Mouse (Mus musculus): ENCODE measurements around the gene Lca5. TPM values are rescaled to one million over a fixed set of nuclear protein-coding genes. Genes with fewer than 3 reads are reported as not detected.

Gene Lca5
- polyA plus RNA-seq, 1 experiment from 2014 or later: 27.0 TPM

GRCm38 (mm10) chr9:83382775-83383174, 58.2 kb downstream of the Lca5 start:
- H3K27ac ChIP-seq (ENCODE audit: low read depth, low read length): no peak overlapping the region
- H3K9me3 ChIP-seq (ENCODE audit: control insufficient read depth, low read length): no peaks in the 10 kb centered on the region
- H3K4me3 ChIP-seq (ENCODE audit: low read length): no peak overlapping the region
- H3K9ac ChIP-seq (ENCODE audit: low read depth, low read length): no peak overlapping the region
- H3K27me3 ChIP-seq (ENCODE audit: control insufficient read depth, insufficient read depth, low read length): no peaks in the 10 kb centered on the region
- H3K4me1 ChIP-seq (ENCODE audit: control insufficient read depth, insufficient read depth, low read length): no peaks in the 10 kb centered on the region
- no peak overlapping the region for H3K4me2 ChIP-seq (replicated peaks; ENCODE audit: low read depth, low read length)
- WGBS: 57% methylated on average over 3 of the region's 3 CpGs
- no peaks in the 10 kb centered on the region for H3K36me3 ChIP-seq (ENCODE audit: control insufficient read depth, insufficient read depth, low read length)
- no peak for ATAC-seq (ENCODE audit: low FRiP score, low TSS enrichment)

- H3K9ac ChIP-seq (ENCODE audit: low read depth, low read length): no peak overlapping the region
- H3K27ac ChIP-seq (ENCODE audit: low read depth, low read length): no peak overlapping the region
- no peaks in the 10 kb centered on the region for H3K9me3 ChIP-seq (ENCODE audit: control insufficient read depth, low read length)
- H3K27me3 ChIP-seq (ENCODE audit: control insufficient read depth, insufficient read depth, low read length): no peaks in the 10 kb centered on the region
- ATAC-seq (ENCODE audit: low FRiP score, low TSS enrichment): no peak
- H3K36me3 ChIP-seq (ENCODE audit: control insufficient read depth, insufficient read depth, low read length): no peaks in the 10 kb centered on the region
- no peak overlapping the region for H3K4me2 ChIP-seq (replicated peaks; ENCODE audit: low read depth, low read length)
- no peaks in the 10 kb centered on the region for H3K4me1 ChIP-seq (ENCODE audit: control insufficient read depth, insufficient read depth, low read length)
- H3K4me3 ChIP-seq (ENCODE audit: low read length): no peak overlapping the region
These were observed 59.6 kb downstream of the Lca5 start for GRCm38 (mm10) chr9:83381317-83381716.

- Histone ChIP-seq H3K36me3 (ENCODE audit: control insufficient read depth, insufficient read depth, low read length) (no peaks in the 10 kb centered on the region), H3K4me1 (ENCODE audit: control insufficient read depth, insufficient read depth, low read length) (no peaks in the 10 kb centered on the region), H3K9ac (ENCODE audit: low read depth, low read length) (no peak overlapping the region), H3K4me3 (ENCODE audit: low read length) (no peak overlapping the region), H3K9me3 (ENCODE audit: control insufficient read depth, low read length) (no peaks in the 10 kb centered on the region), H3K27me3 (ENCODE audit: control insufficient read depth, insufficient read depth, low read length) (no peaks in the 10 kb centered on the region), H3K27ac (ENCODE audit: low read depth, low read length) (no peak overlapping the region), H3K4me2 (replicated peaks; ENCODE audit: low read depth, low read length) (no peak overlapping the region)
- 83% methylated on average over 10 of the region's 10 CpGs for WGBS
- ATAC-seq (ENCODE audit: low FRiP score, low TSS enrichment): no peak
These were observed 61.3 kb downstream of the Lca5 start for GRCm38 (mm10) chr9:83379661-83380060.

- no peaks in the 10 kb centered on the region for H3K36me3 ChIP-seq (ENCODE audit: control insufficient read depth, insufficient read depth, low read length)
- H3K27ac ChIP-seq (ENCODE audit: low read depth, low read length): no peak overlapping the region
- no peak overlapping the region for H3K4me3 ChIP-seq (ENCODE audit: low read length)
- 80% methylated on average over 2 of the region's 2 CpGs for WGBS
- no peaks in the 10 kb centered on the region for H3K4me1 ChIP-seq (ENCODE audit: control insufficient read depth, insufficient read depth, low read length)
- no peak for ATAC-seq (ENCODE audit: low FRiP score, low TSS enrichment)
- no peaks in the 10 kb centered on the region for H3K27me3 ChIP-seq (ENCODE audit: control insufficient read depth, insufficient read depth, low read length)
- H3K9ac ChIP-seq (ENCODE audit: low read depth, low read length): no peak overlapping the region
- H3K9me3 ChIP-seq (ENCODE audit: control insufficient read depth, low read length): no peaks in the 10 kb centered on the region
- no peak overlapping the region for H3K4me2 ChIP-seq (replicated peaks; ENCODE audit: low read depth, low read length)
These were observed 63.8 kb downstream of the Lca5 start for GRCm38 (mm10) chr9:83377132-83377531.

- 75% methylated on average over 4 of the region's 4 CpGs for WGBS
- no peak for ATAC-seq (ENCODE audit: low FRiP score, low TSS enrichment)
- H3K9ac ChIP-seq (ENCODE audit: low read depth, low read length): no peak overlapping the region
- H3K27ac ChIP-seq (ENCODE audit: low read depth, low read length): no peak overlapping the region
- no peaks in the 10 kb centered on the region for H3K4me1 ChIP-seq (ENCODE audit: control insufficient read depth, insufficient read depth, low read length)
- H3K27me3 ChIP-seq (ENCODE audit: control insufficient read depth, insufficient read depth, low read length): no peaks in the 10 kb centered on the region
- H3K9me3 ChIP-seq (ENCODE audit: control insufficient read depth, low read length): no peaks in the 10 kb centered on the region
- H3K4me2 ChIP-seq (replicated peaks; ENCODE audit: low read depth, low read length): no peak overlapping the region
- H3K36me3 ChIP-seq (ENCODE audit: control insufficient read depth, insufficient read depth, low read length): no peaks in the 10 kb centered on the region
- H3K4me3 ChIP-seq (ENCODE audit: low read length): no peak overlapping the region
These were observed 65.3 kb downstream of the Lca5 start for GRCm38 (mm10) chr9:83375522-83376176.

- no peak overlapping the region for H3K27ac ChIP-seq (ENCODE audit: low read depth, low read length)
- no peak overlapping the region for H3K9ac ChIP-seq (ENCODE audit: low read depth, low read length)
- 32% methylated on average over 1 of the region's 1 CpGs for WGBS
- H3K4me3 ChIP-seq (ENCODE audit: low read length): no peak overlapping the region
- H3K27me3 ChIP-seq (ENCODE audit: control insufficient read depth, insufficient read depth, low read length): no peaks in the 10 kb centered on the region
- ATAC-seq (ENCODE audit: low FRiP score, low TSS enrichment): no peak
- H3K4me1 ChIP-seq (ENCODE audit: control insufficient read depth, insufficient read depth, low read length): no peaks in the 10 kb centered on the region
- no peak overlapping the region for H3K4me2 ChIP-seq (replicated peaks; ENCODE audit: low read depth, low read length)
- H3K9me3 ChIP-seq (ENCODE audit: control insufficient read depth, low read length): no peaks in the 10 kb centered on the region
- H3K36me3 ChIP-seq (ENCODE audit: control insufficient read depth, insufficient read depth, low read length): no peaks in the 10 kb centered on the region
These were observed 70.0 kb downstream of the Lca5 start for GRCm38 (mm10) chr9:83370907-83371306.

GRCm38 (mm10) chr9:83368234-83368633, 72.7 kb downstream of the Lca5 start:
- Histone ChIP-seq H3K4me1 (ENCODE audit: control insufficient read depth, insufficient read depth, low read length) (no peaks in the 10 kb centered on the region), H3K9ac (ENCODE audit: low read depth, low read length) (no peak overlapping the region), H3K9me3 (ENCODE audit: control insufficient read depth, low read length) (no peaks in the 10 kb centered on the region), H3K36me3 (ENCODE audit: control insufficient read depth, insufficient read depth, low read length) (no peaks in the 10 kb centered on the region), H3K27ac (ENCODE audit: low read depth, low read length) (no peak overlapping the region), H3K4me3 (ENCODE audit: low read length) (no peak overlapping the region), H3K4me2 (replicated peaks; ENCODE audit: low read depth, low read length) (no peak overlapping the region), H3K27me3 (ENCODE audit: control insufficient read depth, insufficient read depth, low read length) (no peaks in the 10 kb centered on the region)
- no peak for ATAC-seq (ENCODE audit: low FRiP score, low TSS enrichment)
- WGBS: 80% methylated on average over 1 of the region's 1 CpGs

GRCm38 (mm10) chr9:83355802-83356201, 85.1 kb downstream of the Lca5 start:
- no peaks in the 10 kb centered on the region for H3K9me3 ChIP-seq (ENCODE audit: control insufficient read depth, low read length)
- H3K9ac ChIP-seq (ENCODE audit: low read depth, low read length): no peak overlapping the region
- no peak overlapping the region for H3K4me2 ChIP-seq (replicated peaks; ENCODE audit: low read depth, low read length)
- no peak overlapping the region for H3K4me3 ChIP-seq (ENCODE audit: low read length)
- no peak overlapping the region for H3K27ac ChIP-seq (ENCODE audit: low read depth, low read length)
- ATAC-seq (ENCODE audit: low FRiP score, low TSS enrichment): no peak
- peaks cover 12% of the 10 kb centered on the region; the same call in 1 of the 2 replicates for H3K4me1 ChIP-seq (ENCODE audit: control insufficient read depth, insufficient read depth, low read length)
- 65% methylated on average over 4 of the region's 4 CpGs for WGBS
- H3K27me3 ChIP-seq (ENCODE audit: control insufficient read depth, insufficient read depth, low read length): no peaks in the 10 kb centered on the region
- H3K36me3 ChIP-seq (ENCODE audit: control insufficient read depth, insufficient read depth, low read length): no peaks in the 10 kb centered on the region

- Histone ChIP-seq H3K27ac (ENCODE audit: low read depth, low read length) (no peak overlapping the region), H3K4me1 (ENCODE audit: control insufficient read depth, insufficient read depth, low read length) (peaks cover 27% of the 10 kb centered on the region), H3K4me2 (replicated peaks; ENCODE audit: low read depth, low read length) (no peak overlapping the region), H3K9ac (ENCODE audit: low read depth, low read length) (no peak overlapping the region), H3K27me3 (ENCODE audit: control insufficient read depth, insufficient read depth, low read length) (no peaks in the 10 kb centered on the region), H3K4me3 (ENCODE audit: low read length) (no peak overlapping the region), H3K36me3 (ENCODE audit: control insufficient read depth, insufficient read depth, low read length) (no peaks in the 10 kb centered on the region), H3K9me3 (ENCODE audit: control insufficient read depth, low read length) (no peaks in the 10 kb centered on the region)
- 52% methylated on average over 7 of the region's 7 CpGs for WGBS
- no peak for ATAC-seq (ENCODE audit: low FRiP score, low TSS enrichment)
These were observed 87.6 kb downstream of the Lca5 start for GRCm38 (mm10) chr9:83353316-83353715.
